Mouse (Mus musculus) liver, embryonic 14.5 days (tissue): ENCODE measurements around the gene Sdc4.

Source experiments
- CTCF ChIP-seq: IDR thresholded peaks from 2 replicates; pipeline ENCODE4 v1.5.1; 2016; ENCODE audit warnings: antibody characterized with exemption, low read depth, control low read depth
- EP300 ChIP-seq: IDR thresholded peaks from 2 replicates; pipeline ENCODE4 v1.6.1; 2016; ENCODE audit warnings: antibody characterized with exemption, low read depth

GRCm38 (mm10) chr2:164470254-164470653, 26.6 kb upstream of the Sdc4 start:
- TF ChIP-seq CTCF = peak; percentile 73
- no peak for TF ChIP-seq EP300
